Mouse (Mus musculus) testis, adult 2 months (tissue): ENCODE data around the gene Rbl1.

Experiments used
- CTCF ChIP-seq: fragments of 200-500 bp; IDR thresholded peaks from 2 replicates; pipeline ENCODE4 v1.5.1; 2012; ENCODE audit warnings: low read depth, mild to moderate bottlenecking, inconsistent platforms, low read length, moderate library complexity; ENCODE audit not compliant: control insufficient read depth, insufficient read depth, insufficient replicate concordance
- POLR2A ChIP-seq: fragments of 200-500 bp; IDR thresholded peaks from 2 replicates; pipeline ENCODE4 v1.6.1; 2012; ENCODE audit warnings: low read depth, mild to moderate bottlenecking, inconsistent platforms, low read length, moderate library complexity; ENCODE audit not compliant: control insufficient read depth

- TF ChIP-seq CTCF: no peak; the same call in 1 of the 2 replicates
- peak; percentile 82 for TF ChIP-seq POLR2A
Observed at GRCm38 (mm10) chr2:157204366-157205218, at the start of gene Rbl1.
